Mouse (Mus musculus): ENCODE measurements at regions not wholly inside any gene's neighbourhood (a gene's known extent, or its start where the extent isn't known, plus 50 kb on each side); places are given as distances from the start of the nearest gene placed in this dataset.

DNA sequence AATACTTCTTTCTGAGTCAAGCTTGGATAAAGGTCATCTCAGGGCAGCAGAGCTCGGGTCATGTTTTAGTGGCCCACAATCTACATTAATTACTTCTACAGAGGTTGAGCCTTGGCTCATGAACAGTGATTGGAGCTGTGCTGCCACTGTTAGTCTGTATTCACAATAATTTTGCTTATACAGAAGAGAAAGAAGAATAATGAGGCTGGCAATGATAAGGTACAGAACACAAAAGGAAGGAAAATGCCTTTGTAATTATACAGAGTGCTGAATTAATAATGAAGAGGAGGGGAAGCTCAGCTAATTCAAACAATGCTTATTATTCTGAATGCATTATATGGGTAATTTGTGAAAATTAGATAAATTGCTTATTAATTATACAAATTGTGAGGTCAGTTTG is 573.9 kb upstream of the Cblb start:
- no peak for DNase-seq (ENCODE audit: extremely low spot score)

DNA sequence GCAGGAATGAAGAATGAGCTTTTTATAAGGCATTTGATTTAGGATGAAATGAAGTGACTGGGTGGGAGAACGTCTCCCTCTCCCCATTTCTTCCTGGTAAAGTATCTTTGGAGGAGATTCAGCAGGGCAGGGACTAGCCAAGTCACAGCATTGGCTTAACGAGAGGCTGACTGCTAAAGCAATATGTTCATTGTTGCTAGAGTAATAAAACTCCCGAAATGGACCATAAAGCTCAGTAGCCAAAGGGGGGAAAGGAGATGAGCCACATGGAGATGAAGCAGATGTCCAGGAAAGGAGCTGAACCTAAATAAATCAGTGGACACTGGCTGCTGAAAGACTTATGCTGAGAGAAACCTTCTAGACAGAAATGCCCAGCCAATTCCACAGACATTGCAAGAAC is 555.3 kb upstream of the Cblb start:
- DNase-seq (ENCODE audit: extremely low spot score) = no peak

DNA sequence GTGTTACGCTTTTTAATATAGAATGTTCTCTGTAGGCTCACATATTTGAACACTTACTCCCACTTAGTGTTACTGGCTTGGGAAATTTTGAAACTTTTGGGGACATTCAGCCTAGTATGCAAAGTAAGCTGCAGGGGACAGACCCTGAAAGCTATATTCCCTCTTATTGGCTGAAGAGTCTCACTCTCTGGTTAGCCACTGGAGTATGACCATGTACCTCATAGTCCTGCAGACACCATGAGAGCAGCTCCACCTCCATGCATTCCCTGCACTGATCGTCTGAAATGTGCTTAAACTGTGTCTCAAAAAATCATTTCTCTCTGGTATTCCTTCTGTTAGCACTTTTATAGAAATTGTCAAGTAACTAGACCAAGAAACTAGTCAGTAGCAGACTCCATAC is 534.9 kb upstream of the Cblb start:
- DNase-seq (ENCODE audit: extremely low spot score) = no peak

DNA sequence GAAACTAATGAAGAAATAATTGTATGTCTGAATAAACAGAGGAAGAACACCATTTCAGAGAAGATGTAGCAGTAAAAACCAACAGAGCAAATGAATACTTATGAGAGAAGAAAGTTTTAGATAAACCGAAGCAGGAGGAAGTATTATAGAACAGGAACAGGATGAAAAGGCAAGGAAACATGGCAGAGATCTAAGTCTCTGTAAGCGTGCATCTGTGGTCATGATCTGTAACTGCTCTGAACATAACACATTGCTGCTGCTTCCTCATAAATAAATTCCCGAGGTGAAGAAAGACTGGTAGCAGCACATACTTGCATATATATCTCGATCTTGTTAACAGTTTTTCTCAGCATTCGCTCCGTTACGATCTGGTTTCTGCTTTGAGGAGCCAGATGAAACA is 533.2 kb upstream of the Cblb start:
- DNase-seq (ENCODE audit: extremely low spot score) = no peak

DNA sequence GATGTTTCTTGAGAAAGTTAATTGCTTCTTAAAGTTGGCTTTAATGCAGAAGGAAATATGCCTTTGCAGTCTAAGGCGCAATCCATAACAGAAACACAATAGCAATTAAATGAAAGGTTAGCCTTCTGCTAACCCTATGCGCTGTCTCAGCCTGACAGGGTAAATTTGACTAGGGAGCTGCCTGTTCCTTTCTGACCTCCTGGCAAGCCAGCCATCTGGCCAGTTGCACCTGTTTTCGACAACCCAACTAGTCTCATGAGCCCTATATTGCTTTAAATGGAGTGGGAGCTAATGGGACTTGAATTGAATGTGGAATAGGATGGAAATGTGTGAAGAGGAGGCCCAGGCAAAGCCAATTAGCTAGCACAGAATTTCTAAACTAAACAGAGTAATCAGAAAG is 513.9 kb upstream of the Cblb start:
- DNase-seq (ENCODE audit: extremely low spot score) = no peak

DNA sequence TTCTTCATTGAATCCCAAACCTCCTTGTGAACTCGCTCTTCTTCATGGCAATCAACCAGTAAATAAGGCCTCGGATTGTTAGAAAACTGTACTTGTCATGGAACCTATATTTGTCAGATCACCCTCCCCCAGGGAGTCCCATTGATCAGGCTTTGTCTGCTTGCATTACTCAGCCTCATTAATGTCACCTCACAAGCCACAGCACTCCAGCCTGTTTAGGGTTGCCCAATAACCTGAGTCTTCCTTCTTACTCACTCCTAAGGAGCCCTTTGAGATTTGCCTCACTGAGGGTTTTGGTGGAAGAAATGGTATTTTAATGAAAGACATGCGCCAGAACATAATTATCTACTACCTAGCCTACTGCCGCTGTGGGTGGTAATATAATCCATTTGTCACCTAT is 510.3 kb upstream of the Cblb start:
- DNase-seq (ENCODE audit: extremely low spot score) = peak; percentile 4

DNA sequence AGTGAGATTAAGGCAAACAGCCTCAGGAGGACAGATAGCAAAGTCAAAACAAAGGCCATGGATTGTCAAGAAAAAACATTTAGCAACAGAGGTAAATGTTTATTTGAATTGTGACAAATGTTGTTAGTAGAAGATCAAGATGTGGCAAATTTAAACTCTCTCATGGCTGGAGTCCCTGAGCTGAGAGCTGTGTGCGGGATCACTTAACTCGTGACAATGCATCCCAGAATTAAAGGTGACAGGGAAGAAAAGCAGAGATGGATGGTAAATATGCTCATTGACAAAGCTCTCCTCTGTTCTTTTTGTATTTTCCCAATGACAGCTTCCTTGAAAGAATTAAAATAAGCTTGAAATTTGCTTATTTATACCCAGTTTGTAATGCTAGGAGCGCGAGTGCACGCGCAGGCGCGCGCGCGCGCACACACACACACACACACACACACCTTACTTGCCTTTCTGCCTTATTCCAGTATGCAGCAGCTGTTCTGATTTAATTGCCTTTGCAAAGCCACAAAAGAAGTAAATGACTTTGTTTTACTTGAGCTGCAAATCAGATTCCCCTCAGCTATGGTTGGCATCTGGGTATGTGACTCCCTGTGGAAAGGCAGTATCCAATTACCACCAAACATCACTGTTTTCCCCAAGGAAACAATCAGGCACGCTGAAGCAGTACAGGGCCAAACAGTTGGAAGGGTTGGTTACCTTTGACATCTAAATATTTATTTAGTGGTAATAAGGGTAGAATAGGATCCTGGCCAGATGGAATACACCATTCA is 509.5 kb upstream of the Cblb start:
- peak; percentile 28 for DNase-seq (ENCODE audit: extremely low spot score)

DNA sequence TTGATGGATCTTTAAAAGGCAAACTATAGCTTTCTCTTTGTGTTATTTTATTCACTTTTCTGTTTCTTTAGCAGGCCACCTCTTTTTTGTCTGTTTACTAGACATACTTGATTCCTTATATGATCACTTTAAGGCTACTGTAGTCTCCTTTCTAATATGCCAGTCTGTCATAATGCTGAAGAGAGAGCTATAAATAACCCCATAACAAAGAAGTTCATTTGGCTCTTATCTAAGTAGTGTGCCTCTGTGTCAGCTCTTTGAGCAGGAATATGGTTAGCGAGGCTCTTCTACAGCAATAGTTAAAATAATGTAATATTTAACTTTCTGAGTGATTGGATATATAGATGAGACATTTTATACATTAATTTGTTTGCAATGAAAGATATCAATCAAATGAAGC is 507.0 kb upstream of the Cblb start:
- DNase-seq (ENCODE audit: extremely low spot score) = no peak

DNA sequence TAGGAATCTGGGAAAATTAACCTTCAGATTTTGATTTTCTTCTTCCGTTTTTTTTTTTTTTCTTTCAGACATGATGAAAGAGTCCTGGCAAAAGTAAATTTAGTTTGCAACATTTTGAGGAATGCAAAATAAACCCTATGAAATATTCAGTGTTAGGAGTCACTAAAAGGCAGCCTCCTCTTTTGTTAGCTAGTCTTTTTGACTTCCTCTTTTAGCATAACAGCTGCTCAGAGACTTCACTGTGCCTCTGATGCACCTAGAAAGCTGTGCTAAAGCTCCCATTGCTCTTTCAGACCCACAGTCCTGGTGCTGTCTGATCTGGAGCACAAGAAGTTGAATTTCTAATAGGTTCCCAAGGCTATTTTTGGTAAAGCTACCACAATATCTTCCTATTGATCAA is 498.5 kb upstream of the Cblb start:
- no peak for DNase-seq (ENCODE audit: extremely low spot score)

DNA sequence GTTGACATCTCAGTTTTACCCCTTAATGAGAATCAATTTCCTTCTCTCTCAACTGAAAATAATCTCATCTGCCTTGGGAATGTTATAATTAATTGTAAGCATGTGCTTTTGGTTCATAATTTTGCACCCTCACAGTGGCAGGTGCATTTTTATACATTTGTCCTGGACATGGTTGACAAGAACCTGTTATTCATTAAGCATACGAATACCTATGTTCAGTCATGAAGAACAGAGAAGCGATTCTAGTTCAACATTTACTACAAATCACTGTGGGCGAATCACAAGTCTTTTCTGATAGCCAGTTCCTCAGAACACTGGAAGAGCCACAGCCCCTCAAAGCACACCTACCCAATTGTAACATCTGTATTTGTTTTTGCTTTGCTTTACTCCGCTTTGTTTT is 487.3 kb upstream of the Cblb start:
- no peak for DNase-seq (ENCODE audit: extremely low spot score)

DNA sequence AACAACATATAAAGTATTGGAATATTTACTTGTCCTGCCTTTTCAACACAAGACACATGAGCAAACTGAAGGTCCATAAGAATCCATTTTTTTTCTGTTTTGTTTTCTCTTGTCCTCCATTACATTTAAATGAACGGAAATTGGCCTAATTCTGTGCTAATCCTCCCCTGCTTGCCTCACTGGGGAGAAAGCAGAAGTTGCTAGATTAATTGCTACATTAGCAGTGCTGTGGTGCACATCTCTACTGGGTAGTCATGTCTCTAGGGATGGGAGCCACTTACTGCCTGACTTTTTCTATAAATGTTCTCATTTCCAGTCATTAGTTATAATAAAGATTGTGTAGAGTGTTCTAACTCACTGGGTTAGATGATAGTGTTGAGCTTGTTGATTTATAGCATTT is 484.0 kb upstream of the Cblb start:
- DNase-seq (ENCODE audit: extremely low spot score) = no peak

DNA sequence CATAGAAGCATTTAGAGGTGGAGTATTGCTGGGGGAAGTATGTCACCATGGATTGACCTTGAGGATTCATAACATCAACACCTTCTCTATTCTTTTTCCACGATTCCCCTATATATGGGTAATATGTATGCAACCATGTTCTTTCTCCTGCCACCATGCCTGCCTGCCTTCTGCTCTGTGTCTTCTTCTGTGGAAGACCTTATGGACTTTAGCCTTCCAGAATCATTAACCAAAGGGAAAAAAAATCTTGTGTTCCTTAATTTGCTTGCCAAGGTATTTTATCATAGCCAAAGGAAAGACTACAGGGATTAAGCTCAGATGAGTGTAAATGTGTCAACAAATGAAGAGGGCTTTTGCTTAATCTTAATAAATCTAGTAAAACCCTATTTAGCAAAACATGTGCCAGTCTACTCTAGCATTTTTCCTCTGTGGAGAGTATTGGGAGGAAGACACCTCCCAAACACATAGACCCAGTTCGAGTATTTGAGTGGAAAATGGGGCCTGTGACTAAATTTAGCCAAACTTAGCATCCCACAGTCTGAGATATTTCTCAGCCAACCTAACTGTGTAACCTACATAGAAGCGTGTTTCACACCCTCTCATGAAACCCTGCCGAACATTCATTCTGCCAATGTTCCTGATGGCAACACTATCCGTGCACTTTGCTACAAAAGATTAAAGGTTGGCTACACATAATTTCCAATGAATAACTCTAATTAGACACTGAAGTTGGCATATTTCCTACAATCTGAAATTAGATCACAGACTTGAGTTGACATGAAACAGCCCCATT is 468.0 kb upstream of the Cblb start:
- no peak for DNase-seq (ENCODE audit: extremely low spot score)

DNA sequence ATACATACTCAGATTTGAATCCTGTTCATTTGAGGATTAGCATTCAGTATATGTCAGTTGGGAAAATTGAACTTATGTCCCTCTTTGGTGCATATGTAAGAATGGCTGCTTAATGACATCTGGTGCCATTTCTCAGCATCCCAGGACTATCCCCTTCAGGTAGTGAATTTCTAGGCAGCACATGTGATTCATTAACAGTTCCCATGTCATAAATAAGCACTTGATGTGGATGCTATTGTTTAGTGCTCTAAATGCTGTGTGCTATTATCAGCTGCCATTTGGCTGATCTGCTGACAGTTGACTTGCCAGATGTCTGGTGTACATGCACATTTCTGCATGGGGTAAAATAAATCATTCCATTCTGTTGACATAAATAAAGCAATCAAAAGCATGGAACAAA is 467.0 kb upstream of the Cblb start:
- no peak for DNase-seq (ENCODE audit: extremely low spot score)

DNA sequence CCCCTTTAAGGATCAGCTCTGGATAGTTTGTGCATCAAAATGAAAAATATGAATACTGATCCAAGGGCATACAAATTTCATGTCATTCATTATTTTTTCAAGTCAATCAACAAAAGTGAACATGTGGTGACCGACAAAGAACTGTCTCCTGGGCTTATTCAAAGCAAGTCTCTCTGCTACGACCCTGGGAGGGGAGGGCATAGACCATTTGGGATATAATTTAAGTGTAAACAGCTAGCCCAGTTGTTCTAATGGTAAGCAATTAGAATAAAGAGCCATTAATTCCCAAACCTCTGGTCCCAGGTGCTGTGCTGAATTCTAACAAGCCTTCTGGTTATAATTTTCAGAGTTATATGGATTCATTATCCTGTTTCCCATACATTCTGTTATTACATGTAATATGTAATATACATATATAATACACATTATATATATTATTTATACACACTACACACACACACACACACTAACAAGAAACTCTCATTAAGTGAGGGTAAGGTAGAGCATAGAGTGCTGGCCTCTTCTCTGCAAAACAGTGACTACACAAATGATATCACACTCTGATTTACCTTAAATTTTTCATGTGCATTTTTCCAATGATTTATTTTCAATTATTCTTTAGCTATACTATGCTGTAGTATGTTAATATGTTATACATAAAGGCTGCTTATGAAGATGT is 453.0 kb upstream of the Cblb start:
- no peak for DNase-seq (ENCODE audit: extremely low spot score)

DNA sequence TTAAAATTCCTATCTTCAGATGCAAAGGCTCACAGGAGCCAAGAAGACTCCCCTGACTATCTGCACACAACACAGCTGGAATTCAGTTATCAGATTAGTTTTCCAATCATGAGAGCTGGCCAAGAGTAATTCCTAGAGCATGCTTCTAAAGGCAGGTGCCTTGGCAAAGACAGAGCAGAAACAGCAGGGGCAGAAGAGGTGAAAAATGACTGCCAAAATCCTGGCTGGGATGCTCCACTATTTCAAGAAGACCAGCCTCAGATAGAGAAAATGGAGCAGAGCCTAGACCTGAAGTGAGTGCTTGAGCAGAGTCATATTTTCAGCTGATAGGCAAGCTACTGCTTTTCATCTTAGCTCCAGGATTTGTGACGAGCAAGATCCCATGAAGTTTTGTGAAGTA is 450.5 kb upstream of the Cblb start:
- no peak for DNase-seq (ENCODE audit: extremely low spot score)

DNA sequence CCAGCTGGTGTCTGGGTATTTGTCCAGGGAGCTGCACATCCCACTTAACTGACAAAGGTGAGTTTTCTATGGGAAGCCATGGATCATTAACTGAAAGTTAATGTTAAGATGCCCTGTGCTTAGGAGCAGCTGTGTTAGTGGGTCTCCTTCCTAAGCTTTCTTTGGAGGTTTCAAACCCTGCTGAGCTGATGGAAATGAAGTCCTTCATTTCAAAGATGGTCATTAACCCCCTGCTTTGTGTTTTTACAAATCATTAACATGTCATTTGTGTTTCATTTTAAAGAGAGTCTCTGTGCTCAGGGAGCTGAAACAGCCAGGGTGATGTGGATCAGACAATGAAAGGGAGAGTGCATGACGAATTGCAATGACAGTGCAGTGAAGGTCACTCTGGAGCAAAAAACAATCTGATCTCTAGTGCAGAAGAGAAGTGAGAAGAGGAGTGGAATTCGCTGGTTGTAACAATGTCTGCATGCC is 441.1 kb upstream of the Cblb start:
- DNase-seq (ENCODE audit: extremely low spot score) = peak; percentile 8

DNA sequence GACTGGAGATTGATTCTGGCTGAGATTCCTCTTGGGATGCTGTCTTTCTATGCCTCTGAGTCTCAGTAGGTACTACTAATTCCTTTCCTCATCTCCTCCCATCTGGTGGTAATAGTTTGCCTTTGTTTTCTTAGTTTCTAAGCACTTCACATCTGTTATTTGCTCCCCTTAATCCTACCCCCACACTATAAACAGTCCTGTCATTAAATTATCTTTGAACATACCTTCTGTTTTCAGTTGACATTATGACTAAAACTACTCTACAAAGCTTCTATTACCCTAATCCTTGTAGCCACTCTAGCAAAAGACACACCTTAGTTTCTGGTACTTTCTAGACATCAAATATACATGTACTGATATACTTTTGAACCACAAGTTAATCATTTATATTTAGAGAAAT is 413.4 kb upstream of the Cblb start:
- no peak for DNase-seq (ENCODE audit: extremely low spot score)

DNA sequence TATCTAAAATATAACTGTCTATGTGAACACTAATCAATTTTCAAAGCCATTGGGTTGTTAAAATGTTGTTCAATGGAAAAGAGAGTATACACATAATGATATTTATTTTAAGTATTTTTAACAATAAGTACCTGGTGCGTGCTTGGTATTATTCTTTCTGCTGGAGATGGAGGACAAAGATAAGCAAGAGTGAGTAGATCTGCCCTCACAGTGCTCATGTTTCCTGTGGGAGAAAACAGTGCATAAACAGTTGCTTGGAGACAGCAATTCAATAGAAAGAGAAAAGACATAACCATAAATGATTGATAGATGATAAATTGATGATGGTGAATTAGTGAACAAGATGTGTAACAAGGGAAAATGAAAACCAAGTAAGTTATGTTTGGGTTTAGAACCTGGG is 384.4 kb upstream of the Cblb start:
- DNase-seq (ENCODE audit: extremely low spot score) = no peak

DNA sequence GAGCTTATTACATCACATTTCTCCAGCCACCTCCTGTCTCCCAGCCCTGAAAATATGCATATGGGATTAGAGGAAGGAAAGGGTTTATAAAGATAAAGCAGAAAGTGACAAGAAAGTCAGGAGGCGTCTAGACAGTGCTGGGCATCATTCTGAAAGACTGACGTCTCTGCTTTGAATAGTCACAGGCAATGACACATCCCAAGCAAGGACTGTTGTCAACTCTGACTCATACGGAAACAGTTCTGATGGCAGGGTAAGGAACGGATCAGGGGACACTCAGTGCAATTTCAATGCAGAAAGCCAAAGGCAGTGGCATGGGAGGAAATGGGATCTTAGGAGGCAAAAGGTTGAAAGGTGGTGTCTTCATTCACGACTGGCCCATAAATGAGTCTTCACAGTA is 380.9 kb upstream of the Cblb start:
- no peak for DNase-seq (ENCODE audit: extremely low spot score)

DNA sequence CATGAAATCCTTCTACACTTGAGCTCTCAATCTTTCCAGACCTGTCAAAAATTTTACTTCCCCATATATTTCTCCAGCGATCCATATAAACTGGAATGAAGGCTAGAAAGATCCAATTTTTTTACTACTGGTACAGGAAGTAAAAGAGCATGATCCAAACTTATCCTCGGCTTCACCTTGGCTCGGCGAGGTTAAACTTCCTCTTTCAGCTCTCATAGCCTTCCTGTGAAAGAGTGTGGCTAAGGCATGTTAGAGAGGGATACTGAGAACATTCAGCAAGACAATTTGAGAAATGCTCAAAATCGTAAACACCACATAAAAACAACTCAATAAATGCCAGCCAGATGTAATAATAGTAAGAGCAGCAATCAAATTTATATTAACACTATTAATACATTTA is 380.3 kb upstream of the Cblb start:
- no peak for DNase-seq (ENCODE audit: extremely low spot score)

DNA sequence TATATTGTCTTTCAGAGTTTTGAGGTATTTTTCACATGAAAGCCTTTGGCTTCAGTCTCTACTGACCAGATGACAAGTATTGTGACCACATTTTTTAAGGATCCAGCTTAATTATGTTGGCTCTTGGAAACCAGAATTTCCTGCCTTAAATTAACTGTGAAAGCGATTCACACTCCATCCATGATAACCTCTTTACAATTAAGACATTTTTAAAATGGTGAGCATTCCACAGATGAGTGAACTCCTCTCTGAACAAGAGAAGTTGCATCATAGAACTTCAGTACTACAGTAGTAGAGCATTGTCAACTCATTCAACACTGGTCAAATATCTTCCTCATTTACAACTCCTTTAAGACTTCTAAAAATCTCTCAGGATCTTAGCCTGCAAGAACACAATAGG is 369.3 kb upstream of the Cblb start:
- no peak for DNase-seq (ENCODE audit: extremely low spot score)

DNA sequence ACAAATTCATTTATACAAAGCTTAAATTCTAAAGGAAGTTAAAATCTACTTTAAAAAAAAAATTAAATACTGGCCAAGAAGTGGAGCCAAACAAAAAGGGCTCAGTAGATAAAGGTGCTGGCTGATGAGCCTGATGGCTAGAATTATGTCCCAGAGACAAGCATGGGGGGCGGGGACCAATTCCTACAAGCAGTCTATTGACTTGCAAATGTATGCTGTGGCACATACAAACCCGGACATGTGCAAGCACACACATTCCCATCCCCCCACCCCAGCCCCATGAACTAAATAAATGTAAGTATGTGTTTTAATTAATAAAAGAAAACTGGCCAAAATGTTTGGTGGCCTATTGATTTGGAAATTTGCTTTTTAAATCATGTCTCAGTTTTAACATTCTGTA is 366.7 kb upstream of the Cblb start:
- DNase-seq (ENCODE audit: extremely low spot score) = no peak

DNA sequence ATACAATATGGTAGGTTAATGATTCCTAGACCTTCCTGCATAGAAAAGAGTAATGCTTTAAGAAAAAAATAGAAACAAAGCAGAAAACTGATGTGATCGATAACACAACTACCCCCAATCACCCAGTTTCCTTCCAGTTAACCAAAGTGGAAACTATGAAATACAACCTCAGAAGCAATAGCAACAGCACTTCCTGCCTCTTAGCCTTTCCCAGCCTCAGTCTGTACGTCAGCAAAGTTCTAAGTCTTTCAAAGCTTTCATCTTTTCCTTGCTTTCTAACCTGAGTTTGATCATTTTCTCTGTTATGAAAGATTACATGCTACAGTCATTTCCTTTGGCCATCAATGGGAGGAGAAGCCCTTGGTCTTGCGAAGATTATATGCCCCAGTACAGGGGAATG is 355.9 kb upstream of the Cblb start:
- no peak for DNase-seq (ENCODE audit: extremely low spot score)

Measured in embryo, embryonic 9.5 days (tissue).